Mouse (Mus musculus): ENCODE measurements around the gene Ppie.
A peak's percentile ranks its signal among the peaks of the same experiment; 100 is the strongest.
"Not testable (repeated sequence)": the region's sequence is repeated elsewhere in the genome, so short reads cannot be mapped to it uniquely, and the experiment has no call there.

Gene Ppie

GRCm38 (mm10) chr4:123114651-123115050, 25.1 kb downstream of the Ppie start:
- DNase-seq (ENCODE audit: low spot score), result not testable (repeated sequence)

GRCm38 (mm10) chr4:123112216-123112764, 27.5 kb downstream of the Ppie start:
- DNase-seq (ENCODE audit: low spot score), result no peak

GRCm38 (mm10) chr4:123111275-123111983, 28.3 kb downstream of the Ppie start:
- DNase-seq (ENCODE audit: low spot score), result not testable (repeated sequence)

GRCm38 (mm10) chr4:123110751-123111150, 29.0 kb downstream of the Ppie start:
- no peak for DNase-seq (ENCODE audit: low spot score)

- no peak for DNase-seq (ENCODE audit: low spot score)
Observed at GRCm38 (mm10) chr4:123108056-123108455, 31.7 kb downstream of the Ppie start.

- no peak for DNase-seq (ENCODE audit: low spot score)
Observed at GRCm38 (mm10) chr4:123106864-123107263, 32.9 kb downstream of the Ppie start.

GRCm38 (mm10) chr4:123105929-123106328, 33.8 kb downstream of the Ppie start:
- DNase-seq (ENCODE audit: low spot score), result not testable (repeated sequence)

GRCm38 (mm10) chr4:123105451-123105790, 34.3 kb downstream of the Ppie start:
- DNase-seq (ENCODE audit: low spot score), result no peak

GRCm38 (mm10) chr4:123104651-123105450, 34.9 kb downstream of the Ppie start, which contains the start of gene Bmp8b:
Bmp8b (plus strand) TSS chr4:123105165.
- no peak for DNase-seq (ENCODE audit: low spot score)

GRCm38 (mm10) chr4:123093869-123094268, 45.9 kb downstream of the Ppie start:
- no peak for DNase-seq (ENCODE audit: low spot score)

GRCm38 (mm10) chr4:123093064-123093776, 46.5 kb downstream of the Ppie start:
- DNase-seq (ENCODE audit: low spot score), result no peak

- no peak for DNase-seq (ENCODE audit: low spot score)
Observed at GRCm38 (mm10) chr4:123092621-123093020, 47.1 kb downstream of the Ppie start.

GRCm38 (mm10) chr4:123086381-123086780, 53.4 kb downstream of the Ppie start:
- DNase-seq (ENCODE audit: low spot score), result no peak

- no peak for DNase-seq (ENCODE audit: low spot score)
Observed at GRCm38 (mm10) chr4:123085290-123085689, 54.5 kb downstream of the Ppie start.

- no peak for DNase-seq (ENCODE audit: low spot score)
Observed at GRCm38 (mm10) chr4:123083323-123083902, 56.3 kb downstream of the Ppie start.

- DNase-seq (ENCODE audit: low spot score), result no peak
Observed at GRCm38 (mm10) chr4:123082283-123083163, 57.2 kb downstream of the Ppie start.

- DNase-seq (ENCODE audit: low spot score), result peak; percentile 44
Observed at GRCm38 (mm10) chr4:123080791-123081190, 59.0 kb downstream of the Ppie start.

- no peak for DNase-seq (ENCODE audit: low spot score)
Observed at GRCm38 (mm10) chr4:123078231-123078630, 61.5 kb downstream of the Ppie start.

Data from ovary, postnatal 10 days (tissue).